Mouse (Mus musculus) neutrophil, adult 83 days (primary cell): ENCODE results near the gene Srr. TPM values are rescaled to one million over a fixed set of nuclear protein-coding genes. Genes with fewer than 3 reads are reported as not detected.

Source experiments
- total RNA-seq, 2 experiments: library from RNA; stranded (reverse); gene quantifications; one replicate each; pipeline ENCODE4 v1.2.4; 2023

Srr gene
- 1 to 10 TPM; 6.4 to 7.5 TPM for total RNA-seq

DNA sequence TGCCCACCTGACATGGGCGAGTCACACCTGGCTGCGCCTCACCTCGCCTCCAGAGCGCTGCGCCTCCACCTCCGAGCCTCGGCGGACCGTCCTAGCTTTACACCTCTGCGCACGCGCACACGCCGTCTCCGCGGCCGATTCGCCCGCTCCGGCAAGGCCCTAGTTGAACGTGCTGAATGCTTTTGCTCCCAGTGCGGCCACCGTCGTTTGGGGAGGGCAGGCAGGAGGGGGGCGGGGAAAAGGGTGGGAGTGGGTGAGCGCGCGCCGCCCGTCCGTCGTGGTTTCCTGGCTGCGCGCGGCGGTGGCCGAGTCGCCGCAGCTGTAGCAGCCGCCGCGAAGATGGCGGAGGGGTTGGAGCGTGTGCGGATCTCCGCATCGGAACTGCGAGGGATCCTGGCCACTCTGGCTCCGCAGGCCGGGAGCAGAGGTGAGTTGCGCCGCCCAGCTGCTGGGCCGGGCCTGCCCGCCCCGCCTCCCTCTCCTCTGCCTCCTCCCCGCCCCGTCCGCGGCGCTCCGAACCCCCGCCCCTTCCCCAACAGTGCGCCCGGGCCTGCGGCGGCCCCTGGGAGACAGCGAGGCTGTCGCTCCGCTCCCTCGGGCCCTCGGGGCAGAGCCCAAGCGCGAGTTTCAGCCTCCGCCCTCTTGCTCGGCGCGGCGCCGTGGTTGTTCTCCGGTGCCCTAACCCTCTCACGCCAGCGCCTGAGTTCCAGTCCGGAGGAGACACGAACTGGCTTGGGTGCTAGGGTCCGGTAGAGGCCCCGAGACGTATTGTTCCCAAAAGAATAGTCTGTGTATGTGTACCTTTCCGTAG, at the start of gene Srr, which contains the start of gene Smg6:
Gene Srr (minus strand): TSS at position 372 of the 811 bp plus-strand sequence.
Gene Smg6 (plus strand): TSS at position 247 of the 811 bp plus-strand sequence.

DNA sequence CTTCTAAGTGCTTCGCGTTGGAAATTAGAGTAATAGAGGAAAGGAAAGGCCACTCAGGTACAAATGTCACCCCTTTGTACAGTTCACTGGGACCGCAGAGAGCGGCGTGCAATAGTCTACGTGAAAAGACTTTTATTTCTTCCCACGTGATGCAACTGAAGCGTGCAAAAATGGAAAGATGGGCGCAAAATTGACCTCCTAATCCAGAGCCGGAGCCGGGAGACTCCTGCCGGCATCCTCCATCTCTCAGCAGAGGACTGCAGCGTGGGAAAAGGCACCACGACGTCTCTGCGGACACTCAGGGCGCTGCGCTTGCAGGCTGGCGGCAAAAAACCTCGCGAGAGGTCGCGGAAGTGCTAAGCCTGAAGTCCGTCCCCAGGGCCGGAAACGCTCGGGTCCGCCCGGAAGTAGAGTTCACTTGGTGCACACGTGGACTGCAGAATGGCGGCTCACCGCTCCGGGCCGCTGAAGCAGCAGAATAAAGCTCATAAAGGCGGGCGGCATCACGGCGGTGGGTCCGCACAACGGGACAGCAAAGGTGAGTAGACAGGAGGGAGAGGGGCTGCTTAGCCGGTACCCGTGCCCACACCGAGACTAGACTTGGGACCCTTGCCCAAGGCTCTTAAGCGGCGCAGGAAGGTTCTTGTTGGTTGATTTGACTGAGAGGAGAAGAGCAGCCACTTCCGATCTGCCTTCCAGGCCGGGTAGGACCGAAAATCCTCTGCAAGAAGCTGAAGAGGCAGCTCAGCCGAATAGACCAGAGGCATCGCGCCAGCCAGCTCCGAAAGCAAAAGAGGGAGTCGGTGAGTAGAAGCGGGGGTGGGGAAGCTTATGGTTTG, 27.9 kb downstream of the Srr start, which contains the start of gene Tsr1:
Gene Tsr1 (plus strand): TSS at position 394 of the 839 bp plus-strand sequence.

DNA sequence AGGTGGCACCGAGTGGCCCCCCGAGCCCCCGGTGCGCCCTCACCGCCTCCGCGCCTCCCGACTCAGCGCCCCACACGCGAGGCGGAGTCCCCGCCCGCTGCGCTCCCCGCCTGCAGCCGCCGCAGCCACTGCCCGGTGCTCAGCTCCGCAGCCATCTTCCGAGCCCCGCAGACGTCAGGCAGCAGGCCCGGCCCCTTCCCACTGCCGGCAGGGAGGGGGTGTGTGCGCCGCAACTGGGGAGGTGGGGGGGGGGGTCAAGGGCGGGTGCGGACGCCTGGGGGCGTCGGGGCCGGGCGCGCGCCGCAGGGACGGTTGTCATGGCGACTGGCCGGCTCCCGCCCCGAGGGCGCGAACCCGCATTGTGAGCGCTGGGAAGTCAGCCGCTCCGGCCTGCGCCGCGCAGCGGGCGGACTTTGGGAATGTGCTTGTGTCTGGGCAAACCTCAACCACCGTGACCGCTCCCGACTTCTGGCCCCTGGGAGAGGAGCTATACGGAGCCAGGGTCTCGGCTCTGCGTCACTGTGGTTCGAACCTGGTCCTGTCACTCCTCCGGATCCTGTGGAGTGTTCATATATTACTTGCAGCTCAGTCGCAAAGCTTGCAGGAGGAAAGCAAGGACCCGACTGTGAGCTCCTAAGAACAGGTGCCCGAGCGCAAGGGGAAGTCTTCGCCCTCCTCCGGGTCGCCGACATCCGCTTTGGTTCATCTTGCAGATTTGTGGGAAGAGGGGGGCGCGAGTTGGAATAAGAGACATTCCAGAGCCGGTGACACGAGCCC, 28.7 kb downstream of the Srr start, which contains the start of gene Sgsm2:
Gene Sgsm2 (minus strand): TSS at position 160 of the 777 bp plus-strand sequence.

Other genes with a start within 250 kb of the Srr start
- gene Pafah1b1, start 201.3 kb downstream of the Srr start, total RNA-seq: 10 to 100 TPM; 89.5 to 96.1 TPM
- 10 to 100 TPM in 1 of 2 experiments, 1 to 10 TPM in 1; 9.7 to 10.7 TPM for gene Mettl16, start 155.1 kb downstream of the Srr start, total RNA-seq
- gene Mnt, start 95.0 kb downstream of the Srr start, total RNA-seq: 10 to 100 TPM; 30.1 to 34.6 TPM
- 1 to 10 TPM; 1.9 TPM for gene Sgsm2, start 28.9 kb downstream of the Srr start, total RNA-seq
- 10 to 100 TPM; 10.7 to 14.0 TPM for gene Tsr1, start 27.9 kb downstream of the Srr start, total RNA-seq
- 10 to 100 TPM; 22.4 to 26.9 TPM for gene Smg6, start 125 bp downstream of the Srr start, total RNA-seq
- 1 to 10 TPM in 1 of 2 experiments, under 1 TPM in 1; 0.37 to 1.1 TPM for gene Hic1, start 243.6 kb upstream of the Srr start, total RNA-seq